In genomic region chr3:37146406-37146805, GRCm38 (mm10) we compare ENCODE assay signal across 18 mouse cellular contexts. TPM values are rescaled to one million over a fixed set of nuclear protein-coding genes. Genes with fewer than 3 reads are reported as not detected.
A peak's percentile ranks its signal among the peaks of the same experiment; 100 is the strongest.
DNase-seq lines count a peak whose midpoint lies in the region; ATAC-seq and TF ChIP-seq lines count a peak whose summit lies in the region.
"Had no signal": no experiment of that assay in that cellular context is flagged by ENCODE, and none has a peak within 500 bp of the region (broad histone marks: within the 10 kb centered on the region; RNA-seq: fewer than 3 reads in every experiment).

No protein-coding gene starts in this region.

- TF ChIP-seq POLR2A in kidney, adult 2 months (IDR thresholded peaks at IDR 0.05; ENCODE audit: low read depth, low read length), result no peak

- no peak overlapping the region for H3K9ac ChIP-seq in lung, embryonic 15.5 days
- no peak overlapping the region for H3K9ac ChIP-seq in limb, embryonic 13.5 days
- H3K9ac ChIP-seq: liver, embryonic 12.5 days; midbrain, embryonic 15.5 days; neural tube, embryonic 12.5 days had no signal

- no peak overlapping the region for H3K4me3 ChIP-seq in lung, embryonic 15.5 days
- H3K4me3 ChIP-seq in kidney, adult 2 months (ENCODE audit: insufficient read depth, low read depth, low read length), result no peak overlapping the region
- no peak overlapping the region for H3K4me3 ChIP-seq in limb, embryonic 13.5 days
- H3K4me3 ChIP-seq: liver, embryonic 12.5 days; midbrain, embryonic 15.5 days; neural tube, embryonic 12.5 days had no signal

- TF ChIP-seq CTCF in kidney, adult 2 months (conservative IDR thresholded peaks at IDR 0.05; ENCODE audit: insufficient read depth, insufficient read length, low read depth, low read length), result no peak

- ATAC-seq in lung, embryonic 15.5 days (ENCODE audit: borderline replicate concordance, extremely low read depth, low FRiP score, low TSS enrichment), result peak; percentile 46; the same call in 1 of the 2 replicates
- peak; percentile 66; the same call in 1 of the 2 replicates for ATAC-seq in limb, embryonic 13.5 days (ENCODE audit: low FRiP score, low read depth)
- ATAC-seq in erythroid progenitor cell, adult 5-6 weeks (replicated peaks; ENCODE audit: low FRiP score, poor library complexity, severe bottlenecking), result no peak
- ATAC-seq: inflammation-experienced regulatory T-cells, adult 6 months; liver, embryonic 12.5 days; midbrain, embryonic 15.5 days had no signal

- H3K27ac ChIP-seq in lung, embryonic 15.5 days, result no peak overlapping the region
- H3K27ac ChIP-seq in kidney, adult 2 months (ENCODE audit: insufficient read depth, low read depth, low read length), result no peak overlapping the region
- no peak overlapping the region for H3K27ac ChIP-seq in limb, embryonic 13.5 days
- H3K27ac ChIP-seq: liver, embryonic 12.5 days; midbrain, embryonic 15.5 days; neural tube, embryonic 12.5 days had no signal

- no peaks in the 10 kb centered on the region for H3K27me3 ChIP-seq in lung, embryonic 15.5 days
- no peaks in the 10 kb centered on the region for H3K27me3 ChIP-seq in kidney, adult 2 months (replicated peaks; ENCODE audit: control insufficient read depth, insufficient read depth, low read length)
- no peaks in the 10 kb centered on the region for H3K27me3 ChIP-seq in limb, embryonic 13.5 days
- H3K27me3 ChIP-seq: liver, embryonic 12.5 days; midbrain, embryonic 15.5 days; neural tube, embryonic 12.5 days had no signal

- no peaks in the 10 kb centered on the region for H3K9me3 ChIP-seq in lung, embryonic 15.5 days
- H3K9me3 ChIP-seq in limb, embryonic 13.5 days, result no peaks in the 10 kb centered on the region
- H3K9me3 ChIP-seq: liver, embryonic 12.5 days; midbrain, embryonic 15.5 days; neural tube, embryonic 12.5 days had no signal

- peaks cover 5% of the 10 kb centered on the region for H3K4me1 ChIP-seq in lung, embryonic 15.5 days
- H3K4me1 ChIP-seq in kidney, adult 2 months (ENCODE audit: control insufficient read depth, insufficient read depth, low read length), result no peaks in the 10 kb centered on the region
- H3K4me1 ChIP-seq in limb, embryonic 13.5 days, result peaks cover 13% of the 10 kb centered on the region
- H3K4me1 ChIP-seq: liver, embryonic 12.5 days; midbrain, embryonic 15.5 days; neural tube, embryonic 12.5 days had no signal

- 12% methylated on average over 8 of the region's 8 CpGs for WGBS in lung, embryonic 15.5 days
- under 1% methylated on average over 8 of the region's 8 CpGs for WGBS in kidney, adult 2 months
- 13% methylated on average over 8 of the region's 8 CpGs for WGBS in limb, embryonic 13.5 days

- no peaks in the 10 kb centered on the region for H3K36me3 ChIP-seq in lung, embryonic 15.5 days
- H3K36me3 ChIP-seq in kidney, adult 2 months (ENCODE audit: control insufficient read depth, insufficient read depth, low read length), result no peaks in the 10 kb centered on the region
- no peaks in the 10 kb centered on the region for H3K36me3 ChIP-seq in limb, embryonic 13.5 days
- H3K36me3 ChIP-seq: liver, embryonic 12.5 days; midbrain, embryonic 15.5 days; neural tube, embryonic 12.5 days had no signal

- DNase-seq in adrenal gland, postnatal 25 days, result peak; percentile 7
- DNase-seq in adrenal gland, adult 8-10 months, result no peak
- no peak for DNase-seq in lung, postnatal 25 days (ENCODE audit: low spot score)
- peak; percentile 59 for DNase-seq in kidney, adult 2 months
- DNase-seq in right cerebral cortex, postnatal 14 days, result no peak
- DNase-seq: cerebellum, adult 8-10 months; lung, postnatal 4 days; right cerebral cortex, adult 18-20 months; thymus, adult 2 months had no signal

- H3K4me2 ChIP-seq in lung, embryonic 15.5 days, result no peak overlapping the region
- H3K4me2 ChIP-seq in limb, embryonic 13.5 days (replicated peaks), result peak overlapping the region; percentile 39
- H3K4me2 ChIP-seq: liver, embryonic 12.5 days; midbrain, embryonic 15.5 days; neural tube, embryonic 12.5 days had no signal

RNA-seq across cellular contexts. Expression of gene Il2, which starts 20.6 kb away (rescaled TPM):
- total RNA-seq in adrenal gland, postnatal 25 days (2021), result not detected in 2 replicates
- total RNA-seq in adrenal gland, adult 8-10 months (2022), result not detected
- polyA plus RNA-seq in lung, embryonic 15.5 days (2015; fragmentation: Nextera tagmentation; extraction: Ambion mirVana), result 0.29 and 0.31 TPM in 2 replicates
- 0.17 TPM in 1 of 2 replicates, not detected in the other for polyA plus RNA-seq in kidney, adult 2 months (2012; rRNA removed)
- 0.34 and 0.47 TPM in 2 replicates for polyA plus RNA-seq in limb, embryonic 13.5 days (2015; fragmentation: Nextera tagmentation; extraction: Ambion mirVana)
- 1.3 TPM in 1 of 2 replicates, not detected in the other for total RNA-seq in erythroid progenitor cell, adult 5-6 weeks (2015; ENCODE audit: low replicate concordance)
- total RNA-seq in erythroid progenitor cell, adult 5-6 weeks (2017; ENCODE audit: low replicate concordance), result not detected in 2 replicates
- total RNA-seq: hematopoietic stem cell, adult 5-6 weeks; layer of hippocampus, postnatal 10 days had no signal
- polyA plus RNA-seq: thymus, adult 2 months had no signal

Comparison
In these comparisons a context has a peak if more than half of its experiments do, and no peak if none do; other contexts are left out.
1. DNase-seq: peak in adrenal gland, postnatal 25 days (single experiment) and kidney, adult 2 months (single experiment); none in adrenal gland, adult 8-10 months (single experiment), lung, postnatal 25 days (single experiment) and right cerebral cortex, postnatal 14 days (single experiment).